Mouse (Mus musculus) Patski (cell line): ENCODE data around the gene Golph3l. TPM values are rescaled to one million over a fixed set of nuclear protein-coding genes. Genes with fewer than 3 reads are reported as not detected.
A peak's percentile ranks its signal among the peaks of the same experiment; 100 is the strongest.

Experiments
- ATAC-seq: fragments of 100-300 bp; one replicate; pipeline ENCODE4 v1.8.0; 2021
- CTCF ChIA-PET: fragments of 350-600 bp; sonication (Branson Sonifier 250); formaldehyde crosslinking; loops from one replicate; lab custom pipeline; 2022; ENCODE audit warnings: inconsistent platforms; lab: Charles Lee
- POLR2A ChIA-PET: fragments of 350-600 bp; sonication (Branson Sonifier 250); formaldehyde crosslinking; loops from one replicate; lab custom pipeline; 2022; ENCODE audit warnings: antibody characterized with exemption, inconsistent platforms; lab: Charles Lee
- DNase-seq: peaks from one replicate; pipeline ENCODE4 v3.0.0-alpha.2; 2011; ENCODE audit warnings: low read depth, low spot score
- H3K27me3 ChIP-seq: fragments of 371-371 bp; one replicate; pipeline ENCODE4 v1.5.1; 2021
- CTCF ChIP-seq: fragments of 100-300 bp; IDR thresholded peaks from one replicate; pipeline ENCODE4 v1.5.1; 2021
- in situ Hi-C: fragments of 300-500 bp; cut with MboI; formaldehyde crosslinking; loops from 3 replicates; pipeline ENCODE4 v1.11.1; 2018; ENCODE audit warnings: low pct_unique_long_range_greater_than_20kb, mixed read lengths
- polyA plus RNA-seq: library from polyadenylated mRNA; unstranded; gene quantifications from one replicate; pipeline ENCODE4 v1.2.3, GENCODE M21; 2021

Gene Golph3l
- polyA plus RNA-seq, 1 experiment from 2014 or later = 46.9 TPM

DNA sequence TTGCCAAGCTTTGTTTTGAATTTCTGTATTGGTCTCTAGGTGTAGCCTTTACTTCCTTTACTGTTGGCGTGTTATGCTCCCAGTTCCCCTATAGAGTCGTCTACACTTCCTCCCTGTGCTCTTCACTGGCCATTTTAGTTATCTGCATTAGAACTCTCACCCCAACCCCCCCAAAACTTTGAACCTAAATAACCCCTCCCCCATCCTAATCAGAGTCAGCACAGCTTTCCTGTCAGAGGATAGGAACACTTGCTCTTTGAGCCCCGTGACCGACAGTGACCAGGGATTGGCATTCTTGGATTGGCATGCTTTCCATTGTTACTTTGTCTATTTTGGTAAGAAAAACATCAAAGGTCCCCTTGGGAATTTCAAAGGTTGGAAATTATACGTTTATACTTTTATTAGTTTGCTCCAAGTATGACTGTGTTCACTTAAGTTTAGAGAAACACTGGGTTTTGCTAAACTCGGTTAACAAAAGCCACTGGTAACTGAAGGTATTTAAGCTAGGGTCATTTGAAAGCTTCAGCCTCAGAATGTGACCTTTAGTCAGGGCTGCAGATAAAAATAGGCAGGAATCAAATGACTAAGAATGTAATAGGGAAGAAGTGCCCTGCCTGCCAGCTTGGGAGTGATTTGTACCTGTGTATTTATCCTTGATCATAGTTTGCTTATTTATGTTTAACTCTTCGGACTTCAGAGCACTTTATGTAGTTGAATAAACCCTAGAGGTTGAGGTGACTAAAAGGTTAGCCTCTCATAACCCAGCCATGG, 73.4 kb downstream of the Golph3l start:
- no peak for TF ChIP-seq CTCF
- POLR2A ChIA-PET = interaction anchor here (0.8 to 12.3 kb wide), 4 partner anchors 12 to 38 kb away, joined by 4 to 109 read pairs (median 18); partner anchors contain the start of genes Adamtsl4 and Ensa
- no peaks in the 10 kb centered on the region for H3K27me3 ChIP-seq
- ATAC-seq = no peak
- in situ Hi-C loops = loop anchor here (10.0 kb wide), 1 partner anchor 503 kb away; the partner anchor contains the start of gene Mtmr11
- no peak for DNase-seq
- CTCF ChIA-PET = interaction anchor here (1.1 to 4.4 kb wide), 4 partner anchors 11 to 34 kb away, joined by 3 to 42 read pairs (median 7); partner anchors contain the start of gene Adamtsl4

DNA sequence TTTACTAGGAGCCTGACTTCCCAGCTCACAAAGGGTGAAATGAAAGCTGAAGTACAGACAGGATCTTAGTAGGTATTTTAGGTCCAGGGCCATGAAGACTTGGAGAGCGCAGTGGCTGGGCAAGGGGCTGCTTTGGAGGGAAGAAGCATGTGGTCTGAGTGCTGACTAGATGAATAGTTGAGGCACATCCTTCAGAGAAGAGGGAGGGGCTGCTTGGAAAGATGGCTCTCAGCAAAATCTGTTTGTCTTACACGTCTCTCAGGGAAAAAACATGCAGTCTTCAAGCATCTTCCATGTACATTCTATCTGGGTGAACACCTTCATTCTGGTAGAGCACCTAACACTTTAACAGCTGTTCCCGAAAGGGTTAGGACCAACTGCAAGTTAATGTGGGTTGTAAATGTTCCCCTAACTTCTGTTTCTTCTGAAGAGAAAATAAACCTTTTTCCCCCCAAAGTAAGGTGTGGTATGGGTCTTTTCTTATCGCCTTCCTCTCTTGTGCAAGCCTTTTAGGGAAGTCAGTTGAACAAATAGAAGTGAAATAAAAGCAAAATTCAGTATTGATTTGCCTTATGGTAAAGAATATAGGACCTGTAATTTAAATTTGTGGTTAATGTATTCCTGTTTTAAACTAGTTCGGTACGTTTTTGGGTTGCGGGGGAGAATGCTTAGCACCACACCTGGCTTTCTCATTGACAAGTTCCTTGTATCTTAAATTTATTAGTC, 74.2 kb downstream of the Golph3l start:
- ChIA-PET CTCF (interaction anchor here (1.2 to 4.4 kb wide), 3 partner anchors 11 to 25 kb away, joined by 3 to 42 read pairs (median 11); partner anchors contain the start of gene Adamtsl4), POLR2A (interaction anchor here (0.8 to 12.3 kb wide), 6 partner anchors 12 to 38 kb away, joined by 4 to 109 read pairs (median 12); partner anchors contain the start of genes Adamtsl4 and Ensa)
- H3K27me3 ChIP-seq = no peaks in the 10 kb centered on the region
- DNase-seq (no peak), ATAC-seq (no peak)
- in situ Hi-C loops = loop anchor here (10.0 kb wide), 1 partner anchor 502 kb away; the partner anchor contains the start of gene Mtmr11
- no peak for TF ChIP-seq CTCF

DNA sequence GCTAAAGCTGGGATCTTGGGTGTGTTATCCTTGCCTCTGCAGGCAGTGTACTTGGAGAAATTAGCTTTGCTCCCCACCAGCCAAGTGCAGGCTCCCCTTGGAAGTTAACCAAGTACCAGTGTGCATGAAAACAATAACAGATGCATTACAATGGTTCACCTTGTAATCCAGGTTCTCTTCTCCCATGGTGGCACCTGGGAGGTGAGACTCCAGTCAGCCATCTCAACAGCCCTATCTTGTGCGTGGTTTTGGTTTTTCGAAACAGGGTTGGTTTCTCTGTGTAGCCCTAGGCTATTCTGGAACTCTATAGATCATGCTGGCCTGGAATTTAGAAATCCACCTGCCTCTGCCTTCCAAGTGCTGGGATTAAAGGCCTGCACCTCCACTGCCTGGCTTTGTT, 74.8 kb downstream of the Golph3l start:
- DNase-seq = no peak
- CTCF ChIA-PET = interaction anchor here (0.9 to 4.4 kb wide), 5 partner anchors 9 to 34 kb away, joined by 3 to 42 read pairs (median 3); partner anchors contain the start of gene Adamtsl4
- ATAC-seq = no peak
- no peak for TF ChIP-seq CTCF
- POLR2A ChIA-PET = interaction anchor here (1.2 to 12.3 kb wide), 6 partner anchors 11 to 27 kb away, joined by 3 to 109 read pairs (median 6); partner anchors contain the start of gene Adamtsl4
- in situ Hi-C loops = loop anchor here (10.0 kb wide), 1 partner anchor 501 kb away; the partner anchor contains the start of gene Mtmr11
- no peaks in the 10 kb centered on the region for H3K27me3 ChIP-seq

DNA sequence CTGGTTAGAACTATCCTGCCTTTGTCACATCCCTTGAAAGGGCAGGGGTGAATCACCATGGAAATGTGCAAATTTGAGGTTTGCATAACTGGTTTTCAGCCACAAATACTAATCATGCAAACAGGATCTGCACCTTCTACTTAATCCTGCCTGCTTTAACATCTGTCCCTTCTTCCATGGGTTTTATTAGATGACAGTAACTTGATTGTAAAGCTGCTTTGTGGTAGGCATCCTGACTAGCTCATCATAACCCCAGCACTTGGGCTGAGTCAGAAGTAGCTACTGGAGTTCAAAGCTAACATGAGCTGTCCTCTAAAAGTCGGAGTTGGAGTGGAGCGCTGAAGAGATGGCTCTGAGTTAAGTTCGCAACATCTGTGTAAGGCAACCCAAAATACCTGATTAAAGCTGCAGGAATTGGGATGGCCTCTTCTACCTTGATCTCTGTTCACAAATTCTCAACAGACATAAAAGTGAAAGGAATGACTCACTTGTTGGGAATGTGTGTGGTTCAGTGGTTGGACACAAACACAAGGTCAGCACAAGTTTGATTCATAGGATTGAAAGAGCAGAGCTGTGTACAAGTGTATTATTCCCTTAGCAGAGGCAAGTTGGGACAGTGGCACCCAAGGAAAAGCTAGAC, 75.4 kb downstream of the Golph3l start:
- ATAC-seq (peak; percentile 23), DNase-seq (no peak)
- in situ Hi-C loops = loop anchor here (10.0 kb wide), 1 partner anchor 501 kb away; the partner anchor contains the start of gene Mtmr11
- no peaks in the 10 kb centered on the region for H3K27me3 ChIP-seq
- CTCF ChIA-PET = interaction anchor here (0.9 to 4.4 kb wide), 7 partner anchors 8 to 145 kb away, joined by 3 to 42 read pairs (median 3); partner anchors contain the start of gene Adamtsl4
- POLR2A ChIA-PET = interaction anchor here (0.8 to 12.3 kb wide), 9 partner anchors 8 to 38 kb away, joined by 3 to 109 read pairs (median 5); partner anchors contain the start of gene Adamtsl4
- no peak for TF ChIP-seq CTCF

DNA sequence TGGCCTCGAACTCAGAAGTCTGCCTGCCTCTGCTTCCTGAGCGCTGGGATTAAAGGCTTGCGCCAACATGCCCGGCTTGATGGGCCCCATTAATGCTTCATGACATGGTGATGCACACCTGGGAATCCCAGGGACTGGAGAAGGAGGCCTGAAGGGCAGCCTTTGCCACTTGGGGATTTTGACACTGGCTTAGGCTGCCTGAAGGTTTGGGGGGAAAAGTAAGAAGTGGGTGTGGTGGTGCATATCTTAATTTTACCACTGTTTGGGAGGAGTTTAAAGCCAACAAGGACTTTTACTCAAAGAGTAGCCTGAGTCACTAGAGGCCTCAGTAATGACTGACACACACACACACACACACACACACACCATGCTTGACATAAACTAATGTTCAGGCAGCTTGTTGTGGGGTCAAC, 76.2 kb downstream of the Golph3l start:
- ChIA-PET POLR2A (interaction anchor here (0.6 to 12.3 kb wide), 12 partner anchors 9 to 155 kb away, joined by 3 to 109 read pairs (median 4); partner anchors contain the start of gene Adamtsl4), CTCF (interaction anchor here (1.0 to 4.4 kb wide), 5 partner anchors 7 to 146 kb away, joined by 3 to 42 read pairs (median 4); no protein-coding TSS in a partner anchor)
- DNase-seq = no peak
- no peak for ATAC-seq
- in situ Hi-C loops = loop anchor here (10.0 kb wide), 1 partner anchor 500 kb away; the partner anchor contains the start of gene Mtmr11
- H3K27me3 ChIP-seq = no peaks in the 10 kb centered on the region
- TF ChIP-seq CTCF = no peak

DNA sequence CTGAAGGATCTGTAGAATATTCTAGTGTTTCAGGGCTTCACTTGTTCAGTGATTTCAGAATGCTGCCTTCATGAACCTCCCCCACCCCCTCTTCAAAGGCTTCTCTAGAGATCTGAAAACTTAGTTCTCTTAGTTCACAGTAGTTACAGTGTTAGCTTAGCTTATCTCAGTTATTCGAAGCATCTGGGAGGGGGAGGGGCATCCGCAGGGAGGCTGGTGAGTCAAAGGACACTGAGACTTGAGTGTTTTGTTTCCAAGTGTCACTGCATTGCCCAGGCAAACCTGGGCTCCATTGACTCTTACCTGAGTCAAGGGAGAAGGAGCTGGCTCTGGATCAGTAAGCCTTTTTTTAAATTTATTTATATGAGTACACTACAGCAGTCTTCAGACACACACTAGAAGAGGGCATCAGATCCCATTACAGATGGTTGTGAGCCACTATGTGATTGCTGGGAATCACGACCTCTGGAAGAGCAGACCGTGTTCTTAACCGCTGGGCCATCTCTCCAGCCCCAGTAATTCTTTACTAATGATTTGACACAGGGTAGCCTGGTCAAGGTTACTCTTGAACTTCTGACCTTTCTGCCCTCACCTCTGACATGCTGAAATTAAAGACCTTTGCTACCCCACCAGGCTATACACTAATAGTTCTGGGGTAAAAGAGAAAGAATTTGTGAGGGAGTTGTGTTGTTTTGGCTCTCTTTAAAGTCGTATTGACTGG, 77.5 kb downstream of the Golph3l start:
- ATAC-seq (peak; percentile 13), DNase-seq (no peak)
- no peaks in the 10 kb centered on the region for H3K27me3 ChIP-seq
- ChIA-PET CTCF (interaction anchor here (0.8 to 4.4 kb wide), 5 partner anchors 10 to 34 kb away, joined by 3 to 42 read pairs (median 14); no protein-coding TSS in a partner anchor), POLR2A (interaction anchor here (1.3 to 12.3 kb wide), 4 partner anchors 8 to 26 kb away, joined by 3 to 109 read pairs (median 9); no protein-coding TSS in a partner anchor)
- in situ Hi-C loops = loop anchor here (10.0 kb wide), 1 partner anchor 499 kb away; the partner anchor contains the start of gene Mtmr11
- TF ChIP-seq CTCF = no peak

DNA sequence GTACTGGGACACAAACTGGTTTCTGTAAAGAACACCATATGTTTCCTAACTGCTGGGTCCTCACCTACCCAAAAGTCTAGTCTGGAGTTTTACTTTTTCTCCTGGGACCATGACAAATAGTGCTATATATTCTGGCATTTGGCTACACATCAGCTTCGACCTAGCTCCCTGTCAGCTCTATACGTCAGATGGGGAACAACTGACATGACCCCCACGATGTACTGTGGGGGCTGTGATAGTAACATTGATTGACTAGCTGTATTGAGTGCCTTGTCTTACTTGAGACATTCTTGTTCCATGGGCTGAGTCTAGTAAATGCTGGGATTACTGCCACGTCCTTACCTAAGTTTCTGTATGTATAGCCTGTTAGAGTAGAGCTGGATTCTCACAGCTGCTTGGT, 78.8 kb downstream of the Golph3l start:
- no peaks in the 10 kb centered on the region for H3K27me3 ChIP-seq
- TF ChIP-seq CTCF = no peak
- DNase-seq (no peak), ATAC-seq (no peak)
- POLR2A ChIA-PET = interaction anchor here (0.5 to 12.3 kb wide), 11 partner anchors 7 to 59 kb away, joined by 3 to 109 read pairs (median 4); partner anchors contain the start of genes Adamtsl4 and Mcl1
- CTCF ChIA-PET = interaction anchor here (0.9 to 4.1 kb wide), 8 partner anchors 9 to 149 kb away, joined by 3 to 16 read pairs (median 4); no protein-coding TSS in a partner anchor
- in situ Hi-C loops = loop anchor here (10.0 kb wide), 1 partner anchor 497 kb away; the partner anchor contains the start of gene Mtmr11

DNA sequence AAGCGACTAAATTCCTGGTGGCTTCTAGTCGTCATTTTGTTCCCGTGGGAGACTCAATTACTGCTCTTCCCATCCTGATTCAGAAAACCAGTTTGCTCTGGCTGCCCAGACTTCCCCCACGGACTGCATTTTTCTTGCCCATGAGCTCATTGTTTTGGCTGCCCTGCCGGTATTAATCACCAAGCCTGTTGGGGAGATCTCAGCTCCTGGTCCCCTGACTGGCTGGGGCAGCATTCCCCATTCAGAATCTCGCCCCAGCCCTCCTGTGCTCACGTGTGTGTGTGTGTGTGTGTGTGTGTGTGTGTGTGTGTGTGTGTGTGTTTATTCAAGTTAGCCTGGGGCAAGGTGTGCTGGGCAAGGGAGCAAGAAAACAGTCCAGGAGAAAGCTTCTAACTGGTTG, 79.3 kb downstream of the Golph3l start:
- DNase-seq = peak; percentile 100
- peak; percentile 67 for ATAC-seq
- CTCF ChIA-PET = interaction anchor here (0.9 to 4.1 kb wide), 8 partner anchors 9 to 150 kb away, joined by 3 to 16 read pairs (median 4); no protein-coding TSS in a partner anchor
- in situ Hi-C loops = loop anchor here (10.0 kb wide), 1 partner anchor 497 kb away; the partner anchor contains the start of gene Mtmr11
- no peaks in the 10 kb centered on the region for H3K27me3 ChIP-seq
- TF ChIP-seq CTCF = no peak
- POLR2A ChIA-PET = interaction anchor here (0.5 to 12.3 kb wide), 14 partner anchors 7 to 58 kb away, joined by 3 to 109 read pairs (median 4); partner anchors contain the start of gene Mcl1

Other genes starting within 250 kb of the Golph3l start
- gene Setdb1, start 231.7 kb upstream of the Golph3l start, polyA plus RNA-seq = 58.6 TPM
- gene 4930558C23Rik, start 186.1 kb upstream of the Golph3l start, polyA plus RNA-seq = not detected
- gene Arnt, start 154.5 kb upstream of the Golph3l start, polyA plus RNA-seq = 54.8 TPM
- gene Ctsk, start 89.7 kb upstream of the Golph3l start, polyA plus RNA-seq = 1.1 TPM
- gene Ctss, start 62.1 kb upstream of the Golph3l start, polyA plus RNA-seq = not detected
- gene Hormad1, start 29.3 kb upstream of the Golph3l start, polyA plus RNA-seq = not detected
- gene Ensa, start 36.1 kb downstream of the Golph3l start, polyA plus RNA-seq = 142 TPM
- gene Mcl1, start 69.9 kb downstream of the Golph3l start, polyA plus RNA-seq = 169 TPM
- 39.5 TPM for gene Adamtsl4, start 99.0 kb downstream of the Golph3l start, polyA plus RNA-seq
- gene Ecm1, start 150.6 kb downstream of the Golph3l start, polyA plus RNA-seq = 64.9 TPM
- 58.1 TPM for gene Tars2, start 171.3 kb downstream of the Golph3l start, polyA plus RNA-seq
- 35.3 TPM for gene Rprd2, start 229.9 kb downstream of the Golph3l start, polyA plus RNA-seq